Mouse (Mus musculus): ENCODE results near the gene Add2. TPM values are rescaled to one million over a fixed set of nuclear protein-coding genes. Genes with fewer than 3 reads are reported as not detected.

Add2 gene
- total RNA-seq, 2 experiments from 2014 or later, result 225 to 236 TPM

DNA sequence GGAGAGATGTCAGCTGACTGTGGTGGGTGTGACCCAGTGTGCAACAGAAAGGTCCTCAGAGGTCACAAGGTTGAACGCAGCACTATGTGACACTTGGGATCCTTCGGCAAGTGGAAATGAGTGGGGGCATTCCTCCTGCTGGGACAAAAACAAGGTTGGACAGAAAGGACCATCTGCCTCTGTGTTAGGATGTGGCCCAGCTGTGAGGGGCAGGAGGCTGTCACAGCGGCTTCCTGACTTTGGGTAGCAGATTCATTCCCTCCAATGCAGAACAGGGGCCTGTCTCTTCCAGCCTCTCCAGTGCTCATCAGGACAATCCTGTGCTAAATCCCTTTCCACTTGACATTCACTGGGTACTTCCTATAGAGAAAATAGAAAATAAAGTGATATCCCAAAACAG is 132.4 kb downstream of the Add2 start:
- intact Hi-C loops (cut with DNase I), result no loop called here
- DNase-seq (ENCODE audit: low spot score in 2 of 2), result no peak

DNA sequence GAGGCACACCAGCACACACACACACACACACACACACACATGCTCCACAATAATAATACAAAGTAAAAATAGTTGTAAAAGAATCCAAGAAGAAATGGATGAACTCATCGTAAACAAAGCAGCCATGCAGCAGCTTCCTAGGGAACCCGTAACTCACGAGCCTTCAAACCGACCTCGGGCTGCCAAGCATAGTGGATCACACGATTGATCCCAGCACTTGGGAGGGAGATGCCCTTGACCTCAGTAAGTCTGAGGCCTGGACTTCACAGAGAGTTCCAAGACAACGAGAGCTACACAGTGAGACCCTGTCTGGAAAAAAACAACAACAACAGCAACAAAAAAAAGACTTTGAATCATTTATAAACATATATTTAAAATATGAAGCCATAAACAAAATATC is 133.1 kb downstream of the Add2 start:
- DNase-seq (ENCODE audit: low spot score in 2 of 2), result no peak
- intact Hi-C loops (cut with DNase I), result no loop called here

DNA sequence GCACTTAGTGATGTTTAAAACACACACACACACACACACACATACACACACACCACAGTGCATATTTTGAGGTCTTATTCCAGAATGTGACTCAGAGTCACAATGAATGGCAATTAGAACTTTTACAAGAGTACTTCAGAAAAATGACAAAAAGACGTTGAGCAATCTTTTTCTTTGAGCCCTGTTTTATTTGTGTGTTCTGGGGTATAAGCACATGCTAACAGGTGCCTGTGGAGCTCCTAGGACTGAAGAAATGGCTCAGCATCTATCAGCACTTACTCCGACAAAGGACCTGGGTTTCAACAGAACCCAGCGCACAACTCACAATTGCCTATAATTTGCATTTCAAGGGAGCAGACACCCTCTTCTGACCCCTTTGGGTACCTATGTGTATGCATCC is 135.5 kb downstream of the Add2 start:
- DNase-seq (ENCODE audit: low spot score in 2 of 2), result no peak
- intact Hi-C loops (cut with DNase I), result no loop called here

DNA sequence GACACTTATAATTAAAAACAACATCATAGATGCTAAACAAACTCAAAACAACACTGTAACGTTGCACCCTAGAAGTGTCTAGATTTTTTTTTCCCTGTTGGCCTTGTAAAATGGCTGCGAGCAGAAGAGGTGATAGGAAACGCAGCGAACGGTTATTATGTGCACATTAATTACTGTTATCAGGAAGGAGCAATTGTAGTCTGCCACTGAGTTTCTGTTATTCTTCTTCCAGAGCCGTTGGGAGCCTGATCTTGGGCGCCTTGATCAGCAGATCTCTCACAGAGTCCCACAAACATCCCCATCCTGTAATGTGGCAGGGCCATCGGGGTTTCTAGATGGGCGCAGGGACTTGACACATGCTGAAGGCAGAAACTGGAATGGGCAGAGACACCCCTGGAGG is 137.9 kb downstream of the Add2 start:
- DNase-seq (ENCODE audit: low spot score in 2 of 2), result no peak
- intact Hi-C loops (cut with DNase I), result no loop called here

DNA sequence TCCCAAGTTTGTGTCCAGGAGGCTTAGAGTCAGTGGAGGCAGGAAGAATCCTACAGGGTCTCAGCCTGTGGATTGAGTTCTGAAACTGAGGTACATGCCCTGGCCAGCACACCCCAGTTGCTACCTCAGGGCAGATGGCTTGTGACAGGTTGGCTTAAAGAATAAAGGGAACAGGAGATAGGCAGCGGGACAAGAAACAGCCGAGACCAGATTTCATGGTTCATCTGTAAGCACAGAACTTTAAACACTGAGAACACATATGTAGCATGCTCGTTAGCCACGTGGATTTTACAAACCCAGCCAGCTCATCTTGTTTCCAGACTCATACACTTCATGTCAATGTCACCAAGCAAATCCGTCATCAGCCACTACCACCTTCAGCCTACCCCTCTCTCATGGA is 139.4 kb downstream of the Add2 start:
- intact Hi-C loops (cut with DNase I), result no loop called here

DNA sequence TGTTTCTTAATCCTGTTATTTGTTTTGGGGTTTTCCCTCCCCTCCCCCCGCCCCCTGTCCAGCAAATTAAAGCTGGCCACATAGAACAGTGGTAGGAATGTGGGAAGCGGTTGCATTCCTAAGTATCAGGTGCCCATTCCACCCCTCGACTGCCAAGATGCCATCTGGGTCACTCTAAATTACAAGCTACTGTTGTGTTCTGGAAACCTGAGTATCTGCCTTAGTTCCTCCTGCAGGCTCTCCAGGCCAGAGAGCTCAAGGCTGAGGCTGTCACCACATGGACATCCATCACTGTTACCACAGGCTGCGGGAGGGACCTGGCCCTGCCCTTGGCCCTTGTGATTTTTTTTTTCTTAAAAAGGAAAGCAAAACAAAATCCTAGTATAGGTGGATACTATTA is 140.7 kb downstream of the Add2 start:
- intact Hi-C loops (cut with DNase I), result no loop called here

More for the DNA sequence above, 139.4 kb downstream of the Add2 start:
- DNase-seq (ENCODE audit: low spot score in 2 of 2), result no peak

More for the DNA sequence above, 140.7 kb downstream of the Add2 start:
- no peak for DNase-seq (ENCODE audit: low spot score in 2 of 2)

Other genes with a start within 250 kb of the Add2 start
- 1 to 10 TPM; 1.0 to 1.1 TPM for gene Nat8f6, start 207.7 kb upstream of the Add2 start, total RNA-seq (2021)
- 1 to 10 TPM; 2.2 to 3.1 TPM for gene Nat8f5, start 207.7 kb upstream of the Add2 start, total RNA-seq (2021)
- 1 to 10 TPM; 1.2 to 2.0 TPM for gene Nat8, start 196.6 kb upstream of the Add2 start, total RNA-seq (2021)
- gene Nat8f2, start 159.5 kb upstream of the Add2 start, total RNA-seq (2021), result 1 to 10 TPM in 1 of 2 experiments, under 1 TPM in 1; 0.76 to 1.1 TPM
- 1 to 10 TPM; 3.9 to 4.2 TPM for gene Nat8f4, start 123.8 kb upstream of the Add2 start, total RNA-seq (2021)
- gene Tprkb, start 116.8 kb upstream of the Add2 start, total RNA-seq (2021), result 10 to 100 TPM; 48.9 to 52.2 TPM
- gene Nat8f1, start 113.0 kb upstream of the Add2 start, total RNA-seq (2021), result 10 to 100 TPM; 17.4 to 18.8 TPM
- gene Dusp11, start 67.0 kb upstream of the Add2 start, total RNA-seq (2021), result 10 to 100 TPM; 75.4 to 78.5 TPM
- gene Figla, start 12.5 kb upstream of the Add2 start, total RNA-seq (2021), result not detected
- 10 to 100 TPM; 16.3 to 18.5 TPM for gene Tgfa, start 166.5 kb downstream of the Add2 start, total RNA-seq (2021)

Measured in left cerebral cortex, postnatal 14 days (tissue).